Mouse (Mus musculus) bone marrow macrophage, adult 2 months (primary cell): ENCODE data around the gene Myl6.

Experiments
- CTCF ChIP-seq: IDR thresholded peaks from 2 replicates; pipeline ENCODE4 v1.5.1; 2012; ENCODE audit warnings: low read depth, mild to moderate bottlenecking, low read length, moderate library complexity
- POLR2A ChIP-seq: IDR thresholded peaks from 2 replicates; pipeline ENCODE4 v1.6.1; 2012; ENCODE audit warnings: mild to moderate bottlenecking, low read depth, low read length, borderline replicate concordance

GRCm38 (mm10) chr10:128491495-128491894 is 2.5 kb downstream of the Myl6 start:
- TF ChIP-seq CTCF (no peak), POLR2A (no peak)
